Mouse (Mus musculus) small intestine, adult 2 months (tissue): ENCODE results near the gene Zfp184.

Experiments used
- CTCF ChIP-seq: fragments of 200-500 bp; IDR thresholded peaks from 2 replicates; pipeline ENCODE4 v1.5.1; 2012; ENCODE audit warnings: low read depth, mild to moderate bottlenecking, control low read depth, inconsistent platforms, low read length, moderate library complexity, mixed read lengths; ENCODE audit not compliant: insufficient replicate concordance, insufficient read length; ENCODE audit errors: extremely low read depth
- POLR2A ChIP-seq: fragments of 200-500 bp; IDR thresholded peaks from 2 replicates; pipeline ENCODE4 v1.6.1; 2012; ENCODE audit warnings: low read depth, mild to moderate bottlenecking, control low read depth, inconsistent platforms, low read length, moderate library complexity

DNA sequence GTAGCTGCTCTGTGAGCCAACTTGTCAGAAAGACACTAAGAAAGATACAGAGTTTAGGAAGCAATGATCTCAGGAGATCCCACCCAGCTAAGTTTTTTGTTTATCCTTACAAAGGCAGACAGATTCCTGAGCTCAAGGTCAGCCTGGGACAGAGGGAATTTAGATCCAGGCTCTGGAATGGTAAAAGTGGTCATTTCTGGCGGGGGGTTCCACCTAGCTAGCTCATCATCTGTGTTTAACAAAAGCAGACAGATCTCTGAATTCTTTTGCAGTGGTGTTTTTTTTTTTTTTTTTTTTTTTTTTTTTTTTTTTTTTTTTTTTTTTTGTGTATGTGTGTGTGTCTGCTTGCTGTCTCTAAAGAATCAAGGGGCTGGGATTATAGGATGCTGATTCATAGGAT is 24.4 kb downstream of the Zfp184 start:
- TF ChIP-seq CTCF (no peak), POLR2A (no peak)
